ENCODE assay signal across 33 mouse cellular contexts in the genomic region with DNA sequence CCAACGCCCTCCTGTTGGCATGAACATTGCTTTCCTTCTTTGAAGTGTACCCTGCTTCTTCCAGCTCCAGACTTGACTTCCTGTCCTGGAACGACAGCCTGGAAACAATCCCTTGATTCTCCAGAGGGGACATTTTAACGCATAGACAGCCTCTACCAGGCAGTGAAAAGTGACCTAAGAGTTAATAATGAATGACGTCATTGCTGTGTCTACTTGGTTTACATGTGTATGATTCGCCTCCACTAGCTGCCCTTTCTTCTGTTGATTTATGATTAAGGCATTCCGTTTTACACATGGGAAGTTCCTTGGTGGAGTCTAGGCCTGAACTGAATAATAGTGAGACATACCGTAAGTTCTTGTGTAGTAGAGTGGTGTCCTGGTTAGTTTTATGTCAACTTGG.
A peak's percentile ranks its signal among the peaks of the same experiment; 100 is the strongest.
DNase-seq lines count a peak whose midpoint lies in the region; ATAC-seq and TF ChIP-seq lines count a peak whose summit lies in the region.
"Had no signal": no experiment of that assay in that cellular context is flagged by ENCODE, and none has a peak within 500 bp of the region (broad histone marks: within the 10 kb centered on the region; RNA-seq: fewer than 3 reads in every experiment).

No protein-coding gene starts in this region.

- peak; percentile 27 for ATAC-seq in heart, postnatal 0 days (ENCODE audit: insufficient read depth, low read depth)
- peak; percentile 29; the same call in 1 of the 2 replicates for ATAC-seq in kidney, postnatal 0 days (replicated peaks; ENCODE audit: low FRiP score, low read depth)
- peak; percentile 81 for ATAC-seq in stomach, postnatal 0 days (ENCODE audit: low FRiP score, low TSS enrichment)
- ATAC-seq: activated CD4-positive, CD25-positive, alpha-beta regulatory T cell, adult 4 months; hindbrain, embryonic 16.5 days had no signal

- no peak overlapping the region for H3K4me2 ChIP-seq in heart, postnatal 0 days (ENCODE audit: low read depth, low read length)
- no peak overlapping the region for H3K4me2 ChIP-seq in kidney, postnatal 0 days (ENCODE audit: low read length)
- H3K4me2 ChIP-seq in stomach, postnatal 0 days (replicated peaks; ENCODE audit: low read depth): no peak overlapping the region
- H3K4me2 ChIP-seq: embryonic facial prominence, embryonic 13.5 days; forebrain, embryonic 13.5 days; heart, embryonic 13.5 days; hindbrain, embryonic 13.5 days had no signal

- no peak overlapping the region for H3K9ac ChIP-seq in heart, postnatal 0 days (replicated peaks; ENCODE audit: low read depth, low read length)
- H3K9ac ChIP-seq in kidney, postnatal 0 days (ENCODE audit: low read depth, low read length): no peak overlapping the region
- no peak overlapping the region for H3K9ac ChIP-seq in stomach, postnatal 0 days (ENCODE audit: low read length)
- H3K9ac ChIP-seq: embryonic facial prominence, embryonic 13.5 days; forebrain, embryonic 13.5 days; heart, embryonic 13.5 days; hindbrain, embryonic 13.5 days had no signal

- no peaks in the 10 kb centered on the region for H3K9me3 ChIP-seq in heart, postnatal 0 days (replicated peaks; ENCODE audit: control insufficient read depth, low read length)
- H3K9me3 ChIP-seq in kidney, postnatal 0 days (replicated peaks; ENCODE audit: low read length): no peaks in the 10 kb centered on the region
- H3K9me3 ChIP-seq in stomach, postnatal 0 days (ENCODE audit: control insufficient read depth, low read length): no peaks in the 10 kb centered on the region
- H3K9me3 ChIP-seq: embryonic facial prominence, embryonic 10.5 days; embryonic facial prominence, embryonic 13.5 days; forebrain, embryonic 10.5 days; forebrain, embryonic 13.5 days; heart, embryonic 10.5 days; heart, embryonic 13.5 days had no signal

- 0 out of 2 replicates have a peak, but pooled peaks cover 7% of the 10 kb centered on the region for H3K4me1 ChIP-seq in heart, postnatal 0 days (ENCODE audit: control insufficient read depth, insufficient read depth)
- no peaks in the 10 kb centered on the region; the same call in none of the 2 replicates for H3K4me1 ChIP-seq in kidney, postnatal 0 days (replicated peaks; ENCODE audit: insufficient read depth, low read length)
- no peaks in the 10 kb centered on the region; the same call in 1 of the 2 replicates for H3K4me1 ChIP-seq in lung, adult 2 months (ENCODE audit: control insufficient read depth, insufficient read depth, low read length)
- no peaks in the 10 kb centered on the region; the same call in 1 of the 2 replicates for H3K4me1 ChIP-seq in stomach, postnatal 0 days (replicated peaks; ENCODE audit: control insufficient read depth, insufficient read depth)

- no peak overlapping the region for H3K4me3 ChIP-seq in heart, postnatal 0 days (ENCODE audit: low read depth, low read length)
- no peak overlapping the region for H3K4me3 ChIP-seq in kidney, postnatal 0 days (replicated peaks; ENCODE audit: low read depth, low read length)
- H3K4me3 ChIP-seq in lung, adult 2 months (replicated peaks; ENCODE audit: extremely low read depth, low read depth, low read length): no peak overlapping the region
- H3K4me3 ChIP-seq in stomach, postnatal 0 days (ENCODE audit: low read depth, low read length): no peak overlapping the region
- H3K4me3 ChIP-seq: embryonic facial prominence, embryonic 10.5 days; embryonic facial prominence, embryonic 13.5 days; erythroblast, embryonic 14.5 days; forebrain, embryonic 10.5 days; forebrain, embryonic 13.5 days; heart, adult 2 months; heart, embryonic 10.5 days; heart, embryonic 13.5 days; hindbrain, embryonic 10.5 days; hindbrain, embryonic 13.5 days had no signal

- no peak for TF ChIP-seq POLR2A in lung, adult 2 months (IDR thresholded peaks at IDR 0.05; ENCODE audit: borderline replicate concordance, extremely low read depth, low read depth, low read length)

- H3K36me3 ChIP-seq in heart, postnatal 0 days (replicated peaks; ENCODE audit: control insufficient read depth, insufficient read depth, low read length): no peaks in the 10 kb centered on the region
- H3K36me3 ChIP-seq in kidney, postnatal 0 days (ENCODE audit: insufficient read depth, low read length): no peaks in the 10 kb centered on the region
- H3K36me3 ChIP-seq in stomach, postnatal 0 days (ENCODE audit: control insufficient read depth, insufficient read depth, low read length): no peaks in the 10 kb centered on the region
- H3K36me3 ChIP-seq: embryonic facial prominence, embryonic 10.5 days; embryonic facial prominence, embryonic 13.5 days; forebrain, embryonic 10.5 days; G1E; heart, embryonic 10.5 days; heart, embryonic 13.5 days; hindbrain, embryonic 10.5 days; hindbrain, embryonic 13.5 days had no signal

- DNase-seq in heart, postnatal 0 days (ENCODE audit: low spot score): peak; percentile 36
- DNase-seq in heart, postnatal 14 days: no peak
- DNase-seq in kidney, postnatal 0 days (ENCODE audit: low spot score): no peak
- no peak for DNase-seq in kidney, adult 9 months
- peak; percentile 57 for DNase-seq in lung, postnatal 36 days
- no peak for DNase-seq in lung, adult 2 months
- DNase-seq in stomach, postnatal 0 days (ENCODE audit: low spot score): no peak
- DNase-seq in right cerebral cortex, postnatal 14 days: no peak
- DNase-seq: adrenal gland, adult 8-10 months; adrenal gland, postnatal 25 days; B cell, adult 2 months; cerebellum, adult 11-12 months; cerebellum, adult 8-10 months; cerebellum, postnatal 10 days; cerebellum, postnatal 36 days; embryo, embryonic 11 days; gastrocnemius, postnatal 10 days; gastrocnemius, postnatal 36 days; heart, adult 2 months; heart, postnatal 36 days had no signal

- intact Hi-C loops in heart, postnatal 14 days (cut with DNase I): no loop called here

- WGBS in heart, postnatal 0 days: 54% methylated on average over 7 of the region's 7 CpGs
- WGBS in kidney, postnatal 0 days: 38% methylated on average over 7 of the region's 7 CpGs
- 26% methylated on average over 7 of the region's 7 CpGs for WGBS in lung, adult 2 months
- WGBS in stomach, postnatal 0 days: 33% methylated on average over 7 of the region's 7 CpGs

- TF ChIP-seq CTCF in heart, postnatal 0 days (IDR thresholded peaks at IDR 0.05; ENCODE audit: low read depth): no peak
- no peak for TF ChIP-seq CTCF in kidney, postnatal 0 days (IDR thresholded peaks at IDR 0.05; ENCODE audit: low read depth)
- TF ChIP-seq CTCF in lung, adult 2 months (IDR thresholded peaks at IDR 0.05; ENCODE audit: insufficient read depth, low read length): no peak
- no peak for TF ChIP-seq CTCF in stomach, postnatal 0 days (IDR thresholded peaks at IDR 0.05; ENCODE audit: low read depth)

- no peak for TF ChIP-seq EP300 in heart, postnatal 0 days (IDR thresholded peaks at IDR 0.05; ENCODE audit: low read depth)
- TF ChIP-seq EP300 in stomach, postnatal 0 days (optimal IDR thresholded peaks at IDR 0.05): no peak

- H3K27ac ChIP-seq in heart, postnatal 0 days (ENCODE audit: low read depth): no peak overlapping the region
- no peak overlapping the region for H3K27ac ChIP-seq in kidney, postnatal 0 days
- H3K27ac ChIP-seq in stomach, postnatal 0 days (replicated peaks): no peak overlapping the region
- H3K27ac ChIP-seq: embryonic facial prominence, embryonic 10.5 days; embryonic facial prominence, embryonic 13.5 days; forebrain, embryonic 10.5 days; forebrain, embryonic 13.5 days; heart, adult 2 months; heart, embryonic 10.5 days; heart, embryonic 13.5 days; hindbrain, embryonic 10.5 days; hindbrain, embryonic 13.5 days had no signal

- peaks cover 6% of the 10 kb centered on the region; the same call in 1 of the 2 replicates for H3K27me3 ChIP-seq in heart, postnatal 0 days (ENCODE audit: control insufficient read depth, insufficient read depth, low read length)
- no peaks in the 10 kb centered on the region for H3K27me3 ChIP-seq in kidney, postnatal 0 days (ENCODE audit: insufficient read depth, low read length)
- no peaks in the 10 kb centered on the region for H3K27me3 ChIP-seq in stomach, postnatal 0 days (ENCODE audit: control insufficient read depth, insufficient read depth, low read length)
- H3K27me3 ChIP-seq: CH12.LX; embryonic facial prominence, embryonic 13.5 days; forebrain, embryonic 13.5 days; hindbrain, embryonic 13.5 days had no signal

Comparison
In these comparisons a context has a peak if more than half of its experiments do, and no peak if none do; other contexts are left out.
1. DNase-seq: peak in heart, postnatal 0 days (single experiment) and lung, postnatal 36 days (single experiment); none in heart, postnatal 14 days (0 of 2), kidney, postnatal 0 days (single experiment), kidney, adult 9 months (single experiment), lung, adult 2 months (single experiment), stomach, postnatal 0 days (single experiment) and right cerebral cortex, postnatal 14 days (single experiment).
2. ATAC-seq: peak in every context shown above with its lines; median percentile 81 in stomach, postnatal 0 days; 29 in kidney, postnatal 0 days; 27 in heart, postnatal 0 days.